Mouse (Mus musculus) E14TG2a.4 (cell line): Measurements from ENCODE around the gene Pus1.

Experiments
- H3K27me3 ChIP-seq: 2 replicates; pipeline ENCODE4 v1.6.1; 2014; ENCODE audit warnings: low read length, control low read depth; ENCODE audit not compliant: insufficient read depth
- H3K36me3 ChIP-seq: 2 replicates; pipeline ENCODE4 v1.6.1; 2014; ENCODE audit warnings: low read length, control low read depth; ENCODE audit not compliant: insufficient read depth
- H3K4me1 ChIP-seq: replicated peaks from 2 replicates; pipeline ENCODE4 v1.6.1; 2014; ENCODE audit warnings: low read depth, low read length, control low read depth
- H3K4me3 ChIP-seq: replicated peaks from 2 replicates; pipeline ENCODE4 v1.5.1; 2014; ENCODE audit warnings: mild to moderate bottlenecking, low read length
- H3K9me3 ChIP-seq: 2 replicates; pipeline ENCODE4 v1.6.1; 2014; ENCODE audit warnings: low read length, control low read depth
- CTCF ChIP-seq: conservative IDR thresholded peaks from 2 replicates; pipeline ENCODE4 v1.5.1; 2014; ENCODE audit warnings: low read length
- NANOG ChIP-seq: IDR thresholded peaks from 2 replicates; pipeline ENCODE4 v1.6.1; 2014; ENCODE audit warnings: borderline replicate concordance, low read length, mixed read lengths
- POU5F1 ChIP-seq: IDR thresholded peaks from 2 replicates; pipeline ENCODE4 v1.6.1; 2014; ENCODE audit warnings: low read length, borderline replicate concordance

Gene Pus1

DNA sequence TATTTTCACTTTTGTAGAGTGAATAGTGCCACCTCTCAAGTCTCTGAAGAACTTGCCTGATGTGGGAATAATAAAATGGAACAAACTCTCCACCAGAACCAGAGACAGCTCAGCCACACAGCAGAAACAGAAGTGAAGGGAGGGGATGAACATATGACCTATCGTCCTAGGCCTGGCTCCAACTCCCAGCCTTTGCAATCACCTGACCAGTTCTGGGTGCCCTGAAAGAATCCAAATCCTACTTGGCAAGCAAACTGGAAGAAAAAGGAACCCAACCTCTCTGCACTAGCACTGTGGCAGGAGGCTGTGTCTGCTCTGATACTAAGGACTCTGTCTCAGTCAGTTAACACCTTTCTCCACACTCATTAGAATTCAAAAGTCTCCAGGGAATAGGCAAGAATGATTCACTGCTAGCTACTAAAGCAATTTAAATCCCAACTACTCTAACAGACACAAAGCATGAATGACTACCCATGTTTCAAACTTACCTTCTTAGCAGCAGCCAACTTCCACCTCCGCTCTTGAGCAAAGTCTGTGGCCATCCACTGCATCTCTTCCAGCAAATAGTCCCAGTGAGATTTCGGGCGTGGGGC, 47.1 kb downstream of the Pus1 start:
- Histone ChIP-seq H3K4me1 (0 out of 2 replicates have a peak, but pooled peaks cover 8% of the 10 kb centered on the region), H3K4me3 (no peak overlapping the region), H3K27me3 (no peaks in the 10 kb centered on the region), H3K36me3 (peaks cover 93% of the 10 kb centered on the region), H3K9me3 (no peaks in the 10 kb centered on the region)
- TF ChIP-seq CTCF (no peak), NANOG (no peak), POU5F1 (no peak)

DNA sequence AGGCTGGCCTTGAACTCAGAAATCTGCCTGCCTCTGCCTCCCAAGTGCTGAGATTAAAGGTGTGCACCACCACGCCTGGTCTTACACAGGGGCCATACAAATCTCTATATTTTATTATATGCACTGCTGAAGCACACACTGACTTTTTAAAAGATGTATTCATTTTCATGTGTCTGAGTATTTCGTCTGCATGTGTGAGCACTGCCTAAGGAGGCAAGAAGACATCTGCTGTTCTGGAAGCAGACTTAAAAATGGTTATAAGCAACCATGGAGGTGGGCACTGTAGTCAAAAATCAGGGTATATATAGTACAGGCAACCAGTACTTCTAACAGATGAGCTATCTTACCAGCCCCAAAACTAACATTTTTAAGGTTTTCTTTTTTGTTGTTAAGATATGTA, 49.2 kb downstream of the Pus1 start:
- H3K9me3 ChIP-seq = no peaks in the 10 kb centered on the region
- peaks cover 91% of the 10 kb centered on the region for H3K36me3 ChIP-seq
- 0 out of 2 replicates have a peak, but pooled peaks cover 8% of the 10 kb centered on the region for H3K4me1 ChIP-seq
- no peak overlapping the region for H3K4me3 ChIP-seq
- no peaks in the 10 kb centered on the region for H3K27me3 ChIP-seq
- TF ChIP-seq NANOG = no peak
- no peak for TF ChIP-seq POU5F1

DNA sequence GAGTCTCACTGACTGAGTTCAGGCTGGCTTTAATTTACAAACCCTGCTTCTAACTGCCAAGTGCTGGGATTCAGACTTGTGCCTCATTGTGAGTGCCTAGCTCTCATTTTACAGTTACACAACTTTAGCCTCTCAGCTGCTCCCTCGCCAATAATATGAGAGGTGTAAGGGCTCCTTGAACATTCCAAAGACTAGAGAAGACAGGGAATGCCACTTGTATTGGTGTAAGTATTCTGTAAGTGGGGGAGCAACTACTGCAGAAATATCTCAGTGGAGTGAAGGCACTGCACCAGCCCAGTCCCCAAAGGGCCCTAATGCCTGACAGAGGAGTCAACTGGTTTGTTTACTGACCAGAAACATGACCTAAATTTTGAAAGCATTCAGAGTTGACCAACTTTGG, 52.6 kb downstream of the Pus1 start:
- H3K4me3 ChIP-seq = no peak overlapping the region
- TF ChIP-seq NANOG = no peak
- no peak for TF ChIP-seq POU5F1
- no peak for TF ChIP-seq CTCF
- no peaks in the 10 kb centered on the region for H3K4me1 ChIP-seq
- no peaks in the 10 kb centered on the region for H3K9me3 ChIP-seq
- H3K36me3 ChIP-seq = peaks cover 94% of the 10 kb centered on the region
- H3K27me3 ChIP-seq = no peaks in the 10 kb centered on the region
